Comparison of ENCODE assay signal across 8 mouse cellular contexts in the genomic region with DNA sequence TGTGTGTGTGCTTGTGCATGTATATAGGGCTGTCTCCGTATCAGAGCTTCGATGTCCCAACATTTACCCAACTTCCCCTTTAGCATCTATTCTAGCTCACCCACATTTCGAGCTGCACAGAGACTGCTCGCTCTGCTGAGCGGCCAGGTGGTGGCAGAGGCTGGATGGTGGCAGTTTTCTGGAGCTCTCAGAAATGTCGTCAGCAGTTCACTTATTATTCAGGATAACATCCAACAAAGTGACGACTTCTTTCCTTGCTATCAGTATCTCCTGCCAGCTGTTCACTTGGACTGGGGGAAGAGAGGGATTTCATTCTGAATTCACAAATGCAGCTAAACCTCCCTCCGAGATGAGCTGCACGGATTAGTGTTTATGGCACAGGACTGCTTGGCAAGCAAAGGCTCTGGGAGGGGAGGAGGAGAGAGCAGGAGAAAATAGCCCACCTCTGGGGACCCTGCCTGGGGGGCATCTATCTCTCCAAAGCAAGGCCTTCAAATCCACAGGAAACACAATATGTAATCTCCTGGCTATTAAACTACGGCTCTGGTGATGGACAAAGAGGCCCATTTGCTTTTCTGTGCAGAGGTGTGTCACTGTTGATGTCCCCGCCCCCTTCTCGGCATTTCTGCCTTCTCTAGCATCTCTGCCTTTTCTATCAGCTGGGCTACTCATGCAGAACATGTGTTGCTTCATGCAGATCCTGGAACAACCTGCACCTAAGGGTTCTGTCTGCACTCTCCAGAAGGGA.
DNase-seq lines count a peak whose midpoint lies in the region; ATAC-seq and TF ChIP-seq lines count a peak whose summit lies in the region.

No protein-coding gene starts in this region.

- no peak for DNase-seq in cerebellum, adult 9-11 months
- peak; percentile 38 to 57 for DNase-seq in frontal cortex, postnatal 14 days (ENCODE audit: low spot score in 2 of 2)
- peak; percentile 49 to 52 for DNase-seq in left cerebral cortex, adult 2 months (ENCODE audit: extremely low spot score in 1 of 2, low spot score in 2 of 2)
- peak; percentile 22 for DNase-seq in retina, embryonic 14.5 days (ENCODE audit: low spot score)
- no peak for DNase-seq in thymus, adult 2 months
- no peak for DNase-seq in heart, embryonic 10.5 days (ENCODE audit: low spot score)
- no peak for DNase-seq in kidney, adult 2 months

- intact Hi-C loops in left cerebral cortex, adult 2 months (cut with DNase I), result loop anchor here (2.0 to 5.0 kb wide), 3 partner anchors 74 to 160 kb away; a partner anchor contains a TSS

- H3K36me3 ChIP-seq in thymus, adult 2 months (ENCODE audit: control insufficient read depth, insufficient read depth, low read length), result no peaks in the 10 kb centered on the region
- no peaks in the 10 kb centered on the region for H3K36me3 ChIP-seq in heart, embryonic 10.5 days
- no peaks in the 10 kb centered on the region for H3K36me3 ChIP-seq in kidney, adult 2 months (ENCODE audit: control insufficient read depth, insufficient read depth, low read length)

- 0 out of 2 replicates have a peak, but pooled peaks have one; percentile 31 for ATAC-seq in cerebellum, adult (ENCODE audit: insufficient number of reproducible peaks, low FRiP score, low TSS enrichment)

- H3K4me3 ChIP-seq in left cerebral cortex, adult 2 months, result peak overlapping the region; percentile 17; the same call in 1 of the 2 replicates
- H3K4me3 ChIP-seq in thymus, adult 2 months (ENCODE audit: control insufficient read depth, insufficient read depth, low read length), result no peak overlapping the region
- H3K4me3 ChIP-seq in heart, embryonic 10.5 days, result no peak overlapping the region
- H3K4me3 ChIP-seq in kidney, adult 2 months (ENCODE audit: insufficient read depth, low read depth, low read length), result no peak overlapping the region

- 48% methylated on average over 12 of the region's 12 CpGs for WGBS in thymus, adult 2 months
- 53% methylated on average over 12 of the region's 12 CpGs for WGBS in heart, embryonic 10.5 days
- WGBS in kidney, adult 2 months, result 33% methylated on average over 12 of the region's 12 CpGs

- no peak for TF ChIP-seq POLR2A in thymus, adult 2 months (IDR thresholded peaks at IDR 0.05; ENCODE audit: control insufficient read depth, extremely low read depth, insufficient read depth, low read length, poor library complexity)
- no peak for TF ChIP-seq POLR2A in kidney, adult 2 months (IDR thresholded peaks at IDR 0.05; ENCODE audit: low read depth, low read length)

- peak overlapping the region; percentile 70 for H3K27ac ChIP-seq in left cerebral cortex, adult 2 months
- H3K27ac ChIP-seq in thymus, adult 2 months (ENCODE audit: control insufficient read depth, insufficient read depth, low read length), result no peak overlapping the region
- no peak overlapping the region for H3K27ac ChIP-seq in heart, embryonic 10.5 days
- H3K27ac ChIP-seq in kidney, adult 2 months (ENCODE audit: insufficient read depth, low read depth, low read length), result no peak overlapping the region

- H3K9me3 ChIP-seq in heart, embryonic 10.5 days, result no peaks in the 10 kb centered on the region

- H3K4me1 ChIP-seq in thymus, adult 2 months (replicated peaks; ENCODE audit: control insufficient read depth, insufficient read depth, low read length), result no peaks in the 10 kb centered on the region
- H3K4me1 ChIP-seq in heart, embryonic 10.5 days, result no peaks in the 10 kb centered on the region; the same call in 1 of the 2 replicates
- no peaks in the 10 kb centered on the region for H3K4me1 ChIP-seq in kidney, adult 2 months (ENCODE audit: control insufficient read depth, insufficient read depth, low read length)

- peak; percentile 39 for TF ChIP-seq CTCF in left cerebral cortex, adult 2 months (IDR thresholded peaks at IDR 0.05)
- TF ChIP-seq CTCF in thymus, adult 2 months (IDR thresholded peaks at IDR 0.05; ENCODE audit: borderline replicate concordance, control insufficient read depth, extremely low read depth, insufficient read depth, low read length, poor library complexity), result no peak
- no peak for TF ChIP-seq CTCF in kidney, adult 2 months (conservative IDR thresholded peaks at IDR 0.05; ENCODE audit: insufficient read depth, insufficient read length, low read depth, low read length)

- H3K27me3 ChIP-seq in thymus, adult 2 months (ENCODE audit: control insufficient read depth, insufficient read depth, low read length), result no peaks in the 10 kb centered on the region
- H3K27me3 ChIP-seq in heart, embryonic 10.5 days (ENCODE audit: insufficient read depth, poor library complexity, severe bottlenecking), result peaks cover 9% of the 10 kb centered on the region; the same call in 1 of the 2 replicates
- H3K27me3 ChIP-seq in kidney, adult 2 months (replicated peaks; ENCODE audit: control insufficient read depth, insufficient read depth, low read length), result no peaks in the 10 kb centered on the region

Comparison
In these comparisons a context has a peak if more than half of its experiments do, and no peak if none do; other contexts are left out.
1. DNase-seq: peak in frontal cortex, postnatal 14 days (2 of 2), left cerebral cortex, adult 2 months (2 of 2) and retina, embryonic 14.5 days (single experiment); none in cerebellum, adult 9-11 months (single experiment), thymus, adult 2 months (single experiment), heart, embryonic 10.5 days (single experiment) and kidney, adult 2 months (single experiment).